Comparison of ENCODE assay signal across 18 mouse cellular contexts in genomic region chr7:128100742-128101357, GRCm38 (mm10). TPM values are rescaled to one million over a fixed set of nuclear protein-coding genes. Genes with fewer than 3 reads are reported as not detected.
"Had no signal": no experiment of that assay in that cellular context is flagged by ENCODE, and none has a peak within 500 bp of the region (broad histone marks: within the 10 kb centered on the region; RNA-seq: fewer than 3 reads in every experiment).

No protein-coding gene starts in this region.

- H3K4me1 ChIP-seq: kidney, embryonic 15.5 days; limb, embryonic 12.5 days; midbrain, embryonic 13.5 days had no signal

- H3K36me3 ChIP-seq: kidney, embryonic 15.5 days; limb, embryonic 12.5 days; midbrain, embryonic 13.5 days had no signal

- H3K4me3 ChIP-seq: kidney, embryonic 15.5 days; limb, embryonic 12.5 days; midbrain, embryonic 13.5 days; myocyte had no signal

- H3K4me2 ChIP-seq: kidney, embryonic 15.5 days; limb, embryonic 12.5 days; midbrain, embryonic 13.5 days had no signal

- DNase-seq: kidney, adult 2 months; kidney, postnatal 14 days; layer of hippocampus, adult 9-11 months; layer of hippocampus, postnatal 36 days; liver; lung, adult 2 months; lung, postnatal 36 days; spleen, adult 18-20 months; thymus, postnatal 4 days had no signal

- H3K9me3 ChIP-seq: kidney, embryonic 15.5 days; limb, embryonic 12.5 days; midbrain, embryonic 13.5 days had no signal

- ATAC-seq: lung, postnatal 0 days; midbrain, embryonic 13.5 days had no signal

- H3K9ac ChIP-seq: kidney, embryonic 15.5 days; limb, embryonic 12.5 days; liver, embryonic 14.5 days; midbrain, embryonic 13.5 days had no signal

- H3K27me3 ChIP-seq: kidney, embryonic 15.5 days; limb, embryonic 12.5 days; midbrain, embryonic 13.5 days had no signal

- H3K27ac ChIP-seq: kidney, embryonic 15.5 days; limb, embryonic 12.5 days; liver, embryonic 14.5 days; midbrain, embryonic 13.5 days had no signal

RNA-seq across cellular contexts. Expression of gene Itgax, which starts 28.5 kb away (rescaled TPM):
- polyA plus RNA-seq: limb, embryonic 12.5 days; midbrain, postnatal 0 days; myocyte; neural tube, embryonic 11.5 days had no signal

RNA-seq across cellular contexts. Expression of gene Gm49368, which starts 38.4 kb away (rescaled TPM):
- polyA plus RNA-seq: kidney, adult 2 months; kidney, embryonic 15.5 days; limb, embryonic 12.5 days; lung, postnatal 0 days; midbrain, embryonic 13.5 days; midbrain, postnatal 0 days; myocyte; neural tube, embryonic 11.5 days had no signal

RNA-seq across cellular contexts. Expression of gene Itgad, which starts 53.3 kb away (rescaled TPM):
- polyA plus RNA-seq: kidney, embryonic 15.5 days; limb, embryonic 12.5 days; midbrain, embryonic 13.5 days; midbrain, postnatal 0 days; neural tube, embryonic 11.5 days; stomach, embryonic 16.5 days had no signal
